Mouse (Mus musculus) E14TG2a.4 (cell line): Measurements from ENCODE around the gene Hc.

Experiments
- H3K27me3 ChIP-seq: 2 replicates; pipeline ENCODE4 v1.6.1; 2014; ENCODE audit warnings: low read length, control low read depth; ENCODE audit not compliant: insufficient read depth
- H3K36me3 ChIP-seq: 2 replicates; pipeline ENCODE4 v1.6.1; 2014; ENCODE audit warnings: low read length, control low read depth; ENCODE audit not compliant: insufficient read depth
- H3K4me1 ChIP-seq: replicated peaks from 2 replicates; pipeline ENCODE4 v1.6.1; 2014; ENCODE audit warnings: low read depth, low read length, control low read depth
- H3K4me3 ChIP-seq: replicated peaks from 2 replicates; pipeline ENCODE4 v1.5.1; 2014; ENCODE audit warnings: mild to moderate bottlenecking, low read length
- H3K9me3 ChIP-seq: 2 replicates; pipeline ENCODE4 v1.6.1; 2014; ENCODE audit warnings: low read length, control low read depth
- CTCF ChIP-seq: conservative IDR thresholded peaks from 2 replicates; pipeline ENCODE4 v1.5.1; 2014; ENCODE audit warnings: low read length
- NANOG ChIP-seq: IDR thresholded peaks from 2 replicates; pipeline ENCODE4 v1.6.1; 2014; ENCODE audit warnings: borderline replicate concordance, low read length, mixed read lengths
- POU5F1 ChIP-seq: IDR thresholded peaks from 2 replicates; pipeline ENCODE4 v1.6.1; 2014; ENCODE audit warnings: low read length, borderline replicate concordance

The Hc gene

DNA sequence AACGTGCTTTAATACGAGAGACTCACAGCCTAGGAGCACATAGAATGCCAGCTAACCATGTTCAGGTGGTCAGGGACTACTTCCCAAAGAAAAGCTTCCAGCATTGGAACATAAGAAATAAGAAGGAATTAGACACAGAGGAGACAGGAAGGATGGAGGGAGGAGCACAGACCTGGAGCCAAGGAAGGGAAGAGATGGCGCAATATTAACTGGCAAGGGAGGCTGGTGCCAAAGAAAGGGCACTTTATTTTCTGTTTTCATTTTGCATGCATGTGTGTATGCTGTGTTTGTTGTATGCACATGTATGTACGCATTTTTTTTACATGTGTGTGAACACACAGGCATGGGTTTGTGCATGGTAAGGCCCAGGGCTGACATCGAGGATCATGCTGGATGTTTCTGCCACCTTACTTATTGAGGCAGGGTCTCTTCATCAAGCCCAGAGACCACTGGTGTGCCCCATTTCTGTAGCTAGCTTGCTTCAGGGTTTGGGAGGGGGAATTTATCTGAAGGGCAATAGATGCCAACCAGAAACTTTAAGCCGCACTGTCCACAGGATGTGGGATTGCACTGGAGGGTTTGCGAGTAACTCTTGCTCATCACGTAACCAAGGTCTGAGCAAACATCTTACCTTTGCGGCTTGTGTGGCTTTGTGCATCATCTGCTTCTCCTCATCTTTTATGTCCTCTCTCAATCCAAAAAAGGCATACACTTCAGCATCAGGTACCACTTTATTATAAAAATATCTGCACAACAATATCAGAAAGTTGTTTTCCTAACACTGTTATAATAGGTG is 22.5 kb downstream of the Hc start:
- Histone ChIP-seq H3K4me3 (no peak overlapping the region), H3K4me1 (0 out of 2 replicates have a peak, but pooled peaks cover 2% of the 10 kb centered on the region), H3K9me3 (no peaks in the 10 kb centered on the region), H3K27me3 (peaks cover 4% of the 10 kb centered on the region), H3K36me3 (no peaks in the 10 kb centered on the region)
- TF ChIP-seq POU5F1 (no peak), CTCF (no peak), NANOG (no peak)

DNA sequence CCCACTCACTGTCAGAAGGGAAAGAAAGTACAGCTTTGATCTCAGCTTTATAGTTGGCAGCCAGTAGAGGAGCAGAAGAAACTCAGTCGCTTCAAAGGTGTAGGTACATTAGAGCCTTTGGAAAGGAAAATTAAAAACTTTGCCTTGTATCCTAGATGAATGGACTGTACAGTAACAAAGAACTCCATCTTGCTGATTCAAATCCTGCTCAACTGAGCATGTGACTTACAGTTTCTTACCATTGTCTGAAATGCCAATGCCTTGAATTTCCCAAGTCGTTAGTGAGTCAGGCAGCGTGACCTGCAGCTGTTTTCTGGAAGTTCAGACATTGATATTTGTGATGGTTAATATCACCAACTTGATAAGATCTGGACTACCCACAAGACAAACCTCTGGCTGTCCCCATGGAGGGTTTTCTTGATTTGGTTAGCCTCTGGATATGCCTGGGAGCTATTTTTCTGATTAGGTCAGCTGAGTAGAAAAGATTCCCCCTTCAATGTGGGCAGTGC is 36.5 kb downstream of the Hc start:
- H3K4me3 ChIP-seq, result no peak overlapping the region
- no peaks in the 10 kb centered on the region for H3K36me3 ChIP-seq
- no peaks in the 10 kb centered on the region for H3K27me3 ChIP-seq
- no peaks in the 10 kb centered on the region for H3K4me1 ChIP-seq
- no peak for TF ChIP-seq CTCF
- TF ChIP-seq POU5F1, result no peak
- TF ChIP-seq NANOG, result no peak
- H3K9me3 ChIP-seq, result no peaks in the 10 kb centered on the region

DNA sequence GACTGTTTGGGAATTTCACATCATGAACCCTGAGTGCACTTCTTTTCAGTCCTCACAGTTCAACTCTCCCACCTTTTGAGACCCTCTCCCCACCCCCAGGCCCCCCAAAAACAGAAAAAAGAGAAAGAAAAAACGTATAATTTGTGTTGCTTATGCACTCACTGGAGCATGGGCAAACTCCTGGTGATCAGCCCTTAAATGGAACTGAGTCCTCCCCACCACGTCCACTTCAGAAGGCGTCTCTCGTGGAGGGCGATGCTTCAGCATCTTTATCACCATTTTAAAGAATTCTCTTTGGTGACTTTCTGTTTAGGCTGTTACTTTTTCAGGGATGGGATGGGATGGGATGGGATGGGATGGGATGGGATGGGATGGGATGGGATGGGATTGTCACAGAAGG is 39.4 kb downstream of the Hc start:
- Histone ChIP-seq H3K9me3 (no peaks in the 10 kb centered on the region), H3K27me3 (no peaks in the 10 kb centered on the region), H3K4me1 (no peaks in the 10 kb centered on the region), H3K36me3 (no peaks in the 10 kb centered on the region), H3K4me3 (no peak overlapping the region)
- TF ChIP-seq NANOG (no peak), POU5F1 (no peak), CTCF (no peak)

DNA sequence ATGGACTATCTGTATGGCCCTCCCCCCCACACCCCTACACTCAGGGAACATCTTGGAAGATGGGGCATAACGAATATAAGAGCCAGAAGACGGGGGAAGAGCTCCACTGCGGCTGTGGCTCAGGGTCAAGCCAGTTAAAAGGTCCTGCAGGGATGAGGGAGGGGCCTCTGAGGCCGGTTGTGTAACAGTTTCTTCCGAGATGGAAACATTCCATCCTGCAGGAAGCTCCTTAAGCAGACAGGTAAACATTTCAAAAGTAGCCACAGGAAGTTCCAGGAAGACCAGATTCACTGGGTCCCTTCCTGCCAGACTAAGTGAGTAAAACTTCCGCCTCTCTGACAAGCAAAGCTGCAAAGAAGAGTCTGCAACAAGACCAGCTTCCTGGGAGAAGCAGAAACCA is 45.4 kb downstream of the Hc start:
- peaks cover 11% of the 10 kb centered on the region; the same call in 1 of the 2 replicates for H3K27me3 ChIP-seq
- H3K4me1 ChIP-seq, result peaks cover 11% of the 10 kb centered on the region
- H3K9me3 ChIP-seq, result no peaks in the 10 kb centered on the region
- H3K4me3 ChIP-seq, result no peak overlapping the region
- H3K36me3 ChIP-seq, result no peaks in the 10 kb centered on the region
- no peak for TF ChIP-seq CTCF
- TF ChIP-seq POU5F1, result no peak
- TF ChIP-seq NANOG, result no peak

DNA sequence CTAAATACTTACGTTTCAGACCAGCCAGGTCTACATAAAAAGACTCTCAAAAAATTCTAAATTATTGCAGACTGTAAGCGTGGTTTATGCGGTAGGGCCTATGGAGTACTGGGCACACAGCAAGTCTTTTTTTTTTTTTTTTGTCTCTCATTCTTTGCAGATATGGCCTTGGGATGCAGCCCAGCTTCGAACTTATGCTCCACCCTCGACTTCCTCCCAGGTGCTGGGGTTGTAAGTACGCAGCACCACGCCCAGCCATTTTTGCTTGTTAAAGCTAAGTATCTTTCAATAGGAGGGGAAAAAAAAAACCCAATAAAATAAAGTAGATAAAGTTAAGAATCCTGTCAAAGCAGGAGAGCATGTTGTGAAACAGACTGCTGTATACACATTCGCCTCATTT is 49.6 kb downstream of the Hc start:
- Histone ChIP-seq H3K36me3 (no peaks in the 10 kb centered on the region), H3K27me3 (peaks cover 14% of the 10 kb centered on the region), H3K9me3 (no peaks in the 10 kb centered on the region), H3K4me1 (peaks cover 15% of the 10 kb centered on the region), H3K4me3 (no peak overlapping the region)
- TF ChIP-seq NANOG, result no peak
- TF ChIP-seq POU5F1, result no peak
- TF ChIP-seq CTCF, result no peak

DNA sequence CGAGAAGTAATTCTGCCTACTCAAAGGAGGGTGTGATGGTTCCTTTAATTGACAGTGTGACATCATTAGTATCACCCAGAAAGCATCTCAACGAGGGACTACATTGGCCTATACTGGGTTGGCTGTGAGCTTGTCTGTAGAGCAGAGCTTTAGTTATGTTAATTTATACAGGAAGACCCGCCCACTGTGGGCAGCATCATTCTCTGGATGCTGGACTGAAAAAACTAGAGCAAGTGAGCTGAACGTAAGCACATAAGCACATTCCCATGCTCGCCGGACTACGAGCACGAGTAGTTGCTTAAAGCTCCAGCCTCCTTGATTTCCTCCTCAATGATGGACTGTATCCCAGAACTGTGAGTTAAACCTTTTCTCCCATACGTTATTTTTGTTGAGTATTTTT is 62.3 kb downstream of the Hc start:
- no peak for TF ChIP-seq NANOG
- no peak for TF ChIP-seq POU5F1
- TF ChIP-seq CTCF, result no peak
- Histone ChIP-seq H3K27me3 (no peaks in the 10 kb centered on the region), H3K9me3 (no peaks in the 10 kb centered on the region), H3K4me1 (peaks cover 12% of the 10 kb centered on the region), H3K36me3 (no peaks in the 10 kb centered on the region), H3K4me3 (no peak overlapping the region)

DNA sequence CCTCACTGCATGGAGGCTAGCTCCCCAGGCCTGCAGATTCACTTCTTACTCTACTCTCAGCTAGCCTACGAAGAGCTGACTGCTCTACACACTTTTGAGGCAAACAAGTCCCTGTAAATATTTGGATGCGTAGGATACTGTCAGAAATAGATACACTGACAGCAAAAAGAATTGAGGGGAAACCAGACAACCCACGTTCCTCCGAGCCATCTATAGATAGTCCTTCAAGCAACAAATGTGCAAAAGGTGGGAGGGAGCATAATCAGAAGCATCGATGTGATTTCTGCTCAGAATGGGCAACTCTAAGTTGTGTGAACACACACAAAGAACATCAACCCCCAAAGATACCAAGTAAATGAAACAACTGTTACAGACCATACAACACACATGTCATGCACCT is 64.7 kb downstream of the Hc start:
- Histone ChIP-seq H3K4me1 (peaks cover 20% of the 10 kb centered on the region), H3K9me3 (no peaks in the 10 kb centered on the region)
- TF ChIP-seq CTCF, result no peak
- TF ChIP-seq POU5F1, result no peak
- no peak for TF ChIP-seq NANOG

DNA sequence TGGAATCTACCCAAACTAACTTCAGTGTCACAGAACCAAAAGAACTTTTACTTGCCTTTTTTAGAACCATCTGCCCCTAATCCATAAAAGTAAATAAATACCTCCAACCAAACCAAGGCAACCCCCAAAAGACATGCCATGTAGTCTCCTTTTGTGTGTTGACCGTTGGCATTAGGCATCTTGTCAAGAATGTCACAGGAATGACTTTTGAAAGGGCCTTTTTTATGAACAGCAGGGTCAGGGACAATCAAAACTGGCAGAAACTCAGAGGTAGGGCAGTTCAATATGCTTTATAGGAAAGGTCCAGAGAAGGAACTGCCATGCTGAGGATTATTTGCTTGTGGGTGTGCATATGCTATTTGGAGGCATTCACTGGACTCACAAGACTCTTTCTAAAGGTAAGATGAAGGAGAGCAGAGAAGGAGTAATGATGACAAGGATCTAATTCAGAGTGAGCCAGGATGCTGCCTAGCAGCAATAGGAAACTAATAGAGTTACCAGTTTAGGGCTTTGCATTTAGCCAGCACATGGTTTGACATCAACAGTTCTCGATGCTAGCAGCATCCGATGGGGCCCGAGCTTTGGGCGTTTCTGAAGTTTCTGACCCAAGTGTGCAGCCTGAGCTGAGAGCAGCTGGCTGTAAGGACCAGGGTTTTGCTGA is 67.4 kb downstream of the Hc start:
- no peaks in the 10 kb centered on the region for H3K36me3 ChIP-seq
- peaks cover 19% of the 10 kb centered on the region for H3K4me1 ChIP-seq
- H3K27me3 ChIP-seq, result peaks cover 2% of the 10 kb centered on the region; the same call in 1 of the 2 replicates
- TF ChIP-seq NANOG (no peak), CTCF (no peak), POU5F1 (no peak)
- H3K9me3 ChIP-seq, result no peaks in the 10 kb centered on the region
- H3K4me3 ChIP-seq, result no peak overlapping the region

More for the DNA sequence above, 64.7 kb downstream of the Hc start:
- Histone ChIP-seq H3K36me3 (no peaks in the 10 kb centered on the region), H3K27me3 (peaks cover 2% of the 10 kb centered on the region; the same call in 1 of the 2 replicates), H3K4me3 (no peak overlapping the region)
